Mouse (Mus musculus): ENCODE results near the gene Olfr2.

DNA sequence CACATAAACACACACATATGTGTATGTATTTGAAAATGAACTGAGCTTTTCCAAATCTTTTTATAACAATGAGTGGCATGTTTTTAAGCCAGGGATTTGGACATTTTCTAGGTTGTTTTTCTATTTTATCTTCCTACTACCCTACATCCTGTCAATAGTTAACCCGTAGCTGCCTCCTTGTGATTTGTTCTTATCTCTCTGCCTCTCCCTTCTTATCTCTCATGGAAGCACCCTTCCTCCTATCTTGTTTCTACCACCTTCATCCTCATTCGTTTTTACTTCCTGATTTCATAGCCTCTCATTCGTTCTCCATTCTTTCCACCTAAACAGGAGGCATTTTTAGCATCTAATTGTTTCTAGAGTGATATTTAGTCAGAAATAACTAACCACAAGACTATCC, 1.7 kb downstream of the Olfr2 start:
- TF ChIP-seq CTCF (conservative IDR thresholded peaks at IDR 0.05; ENCODE audit: insufficient read depth, insufficient read length, low read depth, low read length) = no peak
- no peak for TF ChIP-seq POLR2A (IDR thresholded peaks at IDR 0.05; ENCODE audit: low read depth, low read length)

Data from kidney, adult 2 months (tissue).